Mouse (Mus musculus) urinary bladder, postnatal 10 days (tissue): Measurements from ENCODE around the gene Pts.

ENCODE experiments used
- DNase-seq: peaks from one replicate; pipeline ENCODE4 v3.0.0; 2022; ENCODE audit warnings: low spot score

The Pts gene

DNA sequence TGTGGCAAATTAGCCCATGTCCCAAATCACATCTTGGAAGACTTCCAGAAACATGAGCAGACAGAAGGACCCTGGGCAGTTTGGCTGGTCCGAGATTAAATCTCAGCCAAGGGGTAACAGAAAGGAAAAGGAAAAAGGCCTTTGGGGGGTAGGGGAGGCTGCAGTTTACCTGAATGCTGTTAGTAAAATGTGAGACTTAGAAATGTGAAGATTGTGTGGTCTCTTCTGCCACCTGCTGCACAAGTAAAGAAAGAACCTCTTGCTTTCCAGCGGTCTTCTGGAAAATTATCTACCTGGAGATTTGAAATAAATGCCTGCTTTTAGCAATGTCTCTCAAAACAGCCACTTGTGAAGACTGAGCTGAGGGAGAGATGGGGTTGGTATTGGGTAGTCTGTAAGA is 2.4 kb upstream of the Pts start:
- DNase-seq: no peak

DNA sequence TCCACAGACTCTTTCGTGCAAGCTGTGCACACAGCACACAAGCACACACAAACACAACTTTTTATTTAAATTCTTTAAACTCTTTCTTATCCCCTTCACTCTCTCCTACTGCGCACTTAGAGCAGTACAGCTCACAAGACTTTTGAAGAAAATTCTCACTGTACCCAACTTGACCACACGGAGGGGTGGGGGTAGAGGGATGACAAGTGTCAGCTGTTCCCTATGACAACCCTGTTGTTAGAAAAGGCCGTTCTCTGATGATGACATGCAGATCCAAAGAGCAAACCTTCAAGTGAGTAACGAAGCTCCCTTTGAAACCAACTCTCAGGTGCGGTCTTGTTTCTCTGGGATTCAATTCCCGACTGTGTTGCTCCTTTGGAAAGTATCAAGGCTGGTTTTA is 664 bp downstream of the Pts start:
- no peak for DNase-seq

DNA sequence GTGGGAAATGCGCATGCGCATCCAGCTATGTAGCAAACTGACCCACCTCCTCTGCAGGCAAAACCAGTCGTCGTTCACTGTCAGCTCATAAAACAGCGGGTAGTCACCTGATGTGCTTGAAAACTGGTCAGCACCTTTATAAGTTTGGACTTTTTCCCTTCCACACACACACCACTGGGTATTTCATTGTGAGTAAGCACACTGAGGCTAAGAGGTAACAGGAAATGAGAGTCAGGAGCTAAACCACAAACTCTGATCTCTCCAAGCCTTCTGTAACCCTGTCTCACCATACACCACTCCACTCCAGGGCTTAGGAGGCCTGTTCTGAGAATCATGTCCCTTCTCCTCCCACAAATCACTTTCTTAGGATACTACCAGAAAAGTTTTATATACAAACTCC is 2.9 kb downstream of the Pts start:
- DNase-seq: no peak

DNA sequence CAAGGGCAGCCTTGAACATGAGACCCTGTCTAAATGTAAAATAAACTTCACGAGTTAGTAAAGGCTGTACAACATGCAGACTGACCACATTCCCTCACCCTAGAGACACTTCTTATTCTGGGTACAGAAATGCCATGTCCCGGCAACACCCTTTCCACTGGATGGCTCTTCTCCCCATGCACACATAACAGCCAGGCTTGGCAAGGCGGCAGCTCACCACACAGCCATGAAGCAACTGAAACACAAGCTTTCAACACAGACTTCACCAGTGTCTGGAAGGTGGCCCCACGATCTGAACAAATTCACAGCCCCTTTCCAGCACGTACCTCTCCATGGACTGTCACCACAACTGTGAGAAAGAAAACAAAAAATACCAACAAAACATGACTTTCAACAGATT is 3.6 kb downstream of the Pts start:
- DNase-seq: no peak

DNA sequence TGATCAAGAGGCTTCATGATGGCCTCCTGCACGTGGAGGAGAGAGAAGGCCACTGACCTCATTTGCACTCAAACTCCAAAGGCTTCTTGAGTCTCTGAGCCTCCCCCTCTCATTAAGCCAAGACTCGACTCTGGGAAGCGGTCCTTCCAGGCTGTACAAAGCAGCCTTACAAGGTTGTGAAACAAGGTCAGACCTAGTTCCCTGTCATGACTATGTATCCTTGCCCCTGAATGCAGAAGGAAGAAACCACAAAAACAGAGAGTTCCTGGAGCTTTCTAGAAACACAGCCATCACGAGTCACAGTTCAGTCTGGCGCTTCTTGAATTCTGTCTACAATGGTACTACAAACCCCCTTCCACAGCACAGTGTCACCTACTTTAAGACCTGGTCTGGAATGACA is 6.0 kb downstream of the Pts start:
- no peak for DNase-seq

DNA sequence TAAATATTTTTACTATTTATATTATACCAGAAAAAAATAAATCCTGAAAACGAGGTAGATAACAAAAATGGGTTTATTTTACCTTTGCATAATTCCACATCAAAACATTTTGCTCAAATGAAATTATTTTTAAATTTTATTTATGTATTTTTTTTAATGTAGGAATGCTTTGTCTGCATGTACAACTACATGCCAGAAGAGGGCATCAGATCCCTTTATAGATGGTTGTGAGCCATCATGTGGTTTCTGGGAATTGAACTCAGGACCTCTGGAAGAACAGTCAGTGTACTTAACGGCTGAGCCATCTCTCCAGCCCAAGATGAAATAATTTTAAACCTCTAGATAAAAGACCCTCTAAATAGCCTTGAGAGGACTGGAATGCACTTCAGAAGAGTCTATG is 7.0 kb downstream of the Pts start:
- no peak for DNase-seq

DNA sequence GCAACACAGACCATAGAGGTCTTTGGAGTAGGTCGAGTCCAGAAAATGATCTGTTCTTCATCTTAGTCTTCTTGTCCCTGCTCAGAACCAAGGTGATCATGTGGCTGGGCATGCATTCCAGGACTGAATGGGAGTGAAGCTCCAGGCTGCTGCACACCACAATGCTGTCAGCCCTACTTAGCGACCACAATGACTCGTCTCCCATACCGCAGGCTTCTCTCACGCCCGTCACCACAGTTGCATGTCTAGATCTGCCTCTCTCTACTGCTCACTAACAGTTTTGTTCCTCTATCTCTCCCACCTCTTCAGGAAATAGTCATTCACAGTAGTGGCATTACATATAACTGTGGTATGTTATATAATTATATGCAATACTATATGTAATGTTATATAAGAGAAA is 7.8 kb downstream of the Pts start:
- DNase-seq: no peak

DNA sequence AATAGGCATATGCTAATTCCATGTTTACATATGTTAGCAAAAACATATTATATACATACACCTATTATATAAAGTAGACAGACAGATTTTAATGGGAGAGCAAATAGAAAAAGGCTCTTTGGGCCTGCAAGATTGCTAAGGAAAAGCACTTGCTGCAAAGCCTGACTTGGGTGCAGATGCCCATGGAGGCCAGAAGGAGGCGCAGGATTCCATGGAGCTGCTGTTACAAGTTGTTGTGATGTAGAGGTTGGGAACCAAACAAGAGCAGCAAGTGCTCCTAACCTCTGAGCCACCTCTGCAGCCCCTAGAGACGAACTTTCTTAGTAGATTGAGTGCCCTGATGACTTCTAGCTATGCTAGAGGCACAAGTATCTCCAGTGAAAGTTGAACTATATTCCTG is 9.7 kb downstream of the Pts start:
- DNase-seq: no peak

DNA sequence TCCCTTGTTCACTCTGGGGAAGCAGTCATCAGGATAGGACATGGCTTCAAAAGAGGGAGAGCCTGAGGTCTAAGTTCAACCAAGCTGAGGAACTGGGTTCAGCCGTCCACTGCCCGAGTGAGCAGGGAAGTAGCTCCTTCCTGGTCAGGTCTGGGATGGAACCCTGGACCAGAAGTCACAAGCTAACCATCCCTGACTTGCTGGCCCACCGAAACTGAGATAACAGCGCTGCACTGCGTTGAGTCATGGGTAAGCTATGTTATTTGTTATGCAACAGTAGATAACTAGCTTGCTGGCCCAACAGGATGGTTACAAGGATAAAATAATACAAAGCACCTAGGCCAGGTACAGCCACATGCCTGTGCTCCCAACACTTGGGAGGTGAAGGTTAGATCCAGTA is 13.1 kb downstream of the Pts start:
- no peak for DNase-seq

DNA sequence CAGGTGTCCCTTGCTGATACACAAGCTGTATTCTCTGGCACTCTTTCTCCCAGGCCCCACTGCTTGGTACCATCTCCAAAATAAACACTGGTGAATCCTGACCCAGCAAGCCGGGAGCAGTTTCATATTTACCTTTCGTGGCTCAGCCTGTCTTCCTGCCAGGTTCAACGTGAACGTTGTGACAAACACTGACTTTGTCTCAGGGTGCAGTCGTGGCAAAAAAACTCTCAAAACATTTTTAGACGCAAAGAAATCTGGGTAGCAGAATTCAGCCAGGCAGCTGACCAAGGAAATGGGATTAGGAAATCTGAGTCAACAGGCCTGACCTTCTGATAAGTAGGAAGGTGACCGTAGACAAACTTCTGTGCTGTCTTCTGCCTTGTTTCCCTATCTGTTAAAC is 21.0 kb downstream of the Pts start:
- no peak for DNase-seq

DNA sequence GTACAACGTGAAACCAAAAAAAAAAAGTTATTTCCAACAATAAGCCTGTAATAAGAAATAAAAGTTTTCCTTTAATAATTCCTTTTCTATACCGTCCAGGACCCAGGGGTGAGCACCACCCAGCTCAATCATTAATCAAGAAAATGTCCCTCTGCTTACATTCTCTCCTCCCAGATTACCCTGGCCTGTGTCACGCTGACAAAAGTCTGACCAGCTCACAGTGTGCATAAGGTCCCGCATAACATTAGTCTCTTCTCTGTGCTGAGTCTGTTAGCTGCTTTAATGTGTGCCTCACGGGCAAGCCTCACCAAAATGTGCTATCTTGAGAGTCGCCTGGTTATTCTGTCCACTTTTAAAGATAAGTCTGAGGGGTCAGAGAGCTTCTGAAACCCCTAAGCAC is 23.1 kb downstream of the Pts start:
- DNase-seq: no peak

DNA sequence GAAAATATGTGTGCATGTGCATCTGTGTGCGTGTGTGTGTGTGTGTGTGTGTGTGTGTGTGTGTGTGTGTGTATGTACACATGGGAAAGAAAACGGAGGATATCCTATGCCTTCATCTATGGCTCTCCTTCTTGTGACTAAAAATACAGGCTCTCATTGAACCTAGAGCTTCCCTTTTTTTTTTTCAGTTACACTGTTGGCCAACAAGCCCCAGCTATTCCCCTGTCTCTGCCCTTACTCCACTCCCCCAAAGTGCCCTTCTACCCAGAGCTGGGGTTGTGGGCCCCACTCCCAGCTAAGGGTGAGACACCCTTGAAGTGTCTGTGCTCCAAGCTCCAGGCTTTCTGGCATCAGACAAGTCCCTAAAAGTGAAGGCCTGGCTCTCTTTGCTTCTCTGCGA is 25.6 kb downstream of the Pts start:
- DNase-seq: no peak

DNA sequence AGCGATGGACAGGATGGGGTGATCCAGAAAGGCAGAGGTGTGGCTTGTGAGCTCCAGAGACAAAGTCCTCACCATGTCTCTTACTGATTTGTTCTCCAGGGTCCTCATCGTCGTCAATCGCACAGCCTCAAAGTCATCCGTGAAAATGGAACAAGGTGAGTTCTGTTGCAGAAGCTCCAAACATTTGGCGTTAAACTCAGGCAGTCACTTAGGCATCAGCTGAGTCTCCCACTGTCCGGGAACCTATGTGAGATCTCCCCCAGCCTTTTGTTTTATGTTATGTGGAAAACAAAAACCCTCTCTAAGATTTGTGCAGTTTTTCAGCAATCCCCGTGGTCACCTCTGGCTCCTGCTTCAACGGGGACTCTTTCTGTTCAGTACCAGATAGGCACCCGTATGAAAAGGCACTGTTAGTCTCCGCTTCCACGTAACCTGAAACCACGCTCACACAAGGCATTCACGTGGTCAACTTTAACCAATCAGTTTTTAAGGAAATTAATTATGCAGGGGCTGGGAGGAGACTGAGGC is 27.5 kb downstream of the Pts start:
- DNase-seq: no peak

DNA sequence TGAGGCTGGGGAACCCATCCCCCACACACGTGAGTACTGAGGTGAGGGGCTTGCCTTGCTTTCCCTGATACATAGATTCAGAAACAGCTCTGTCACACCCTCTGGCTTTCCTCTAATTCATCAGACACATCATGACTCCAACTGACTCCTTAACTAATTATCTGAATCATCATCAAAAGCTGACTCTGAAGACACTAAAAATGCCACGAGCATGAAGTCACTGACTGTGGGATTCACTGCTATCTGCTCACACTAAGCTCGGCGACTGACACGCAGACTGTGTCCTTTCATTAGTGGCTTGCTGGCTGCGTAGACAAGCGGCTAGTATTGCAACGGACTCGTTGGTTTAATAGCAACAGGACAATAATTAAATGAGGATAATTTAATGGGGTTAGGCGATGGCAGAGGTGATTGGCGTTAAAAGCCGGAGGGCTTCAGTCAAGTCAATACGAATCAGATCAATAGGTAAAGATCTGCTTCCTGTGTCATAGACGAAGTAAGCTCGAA is 28.0 kb downstream of the Pts start:
- no peak for DNase-seq

DNA sequence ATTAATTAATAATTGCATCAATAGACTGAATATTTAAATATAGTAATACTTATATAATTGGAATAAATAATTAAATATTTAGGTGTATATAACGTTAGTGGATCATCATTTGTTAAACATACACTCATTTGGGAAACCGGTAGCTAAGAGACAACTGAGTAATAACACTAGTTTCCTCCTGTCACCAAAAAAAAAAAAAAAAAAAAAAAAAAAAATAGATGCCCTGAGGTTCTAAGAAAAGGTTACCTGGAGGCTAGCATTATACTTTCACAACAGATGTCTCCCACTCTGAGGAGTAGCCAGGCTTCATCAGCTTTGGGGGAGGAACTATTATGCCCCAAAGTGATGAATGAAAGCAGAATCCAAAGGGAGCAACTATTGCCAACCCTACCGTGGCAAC is 28.7 kb downstream of the Pts start:
- no peak for DNase-seq

DNA sequence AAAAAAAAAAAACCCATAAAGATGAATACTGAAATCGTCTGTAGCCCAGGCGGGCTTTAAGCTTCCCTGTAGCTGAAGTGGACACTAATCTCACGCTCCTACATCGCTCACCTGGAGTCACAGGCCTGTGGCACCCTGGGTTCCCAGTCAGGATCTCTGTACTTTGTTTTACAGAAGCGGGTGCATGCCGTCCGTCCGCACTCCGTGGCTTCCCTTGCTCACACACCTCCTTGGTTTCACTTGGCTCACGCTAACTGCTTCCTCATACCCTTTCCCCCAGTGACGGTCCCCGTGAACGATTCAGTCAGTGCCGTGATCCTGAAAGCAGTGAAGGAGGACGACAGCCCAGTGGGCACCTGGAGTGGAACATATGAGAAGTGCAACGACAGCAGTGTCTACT is 29.7 kb downstream of the Pts start:
- no peak for DNase-seq

DNA sequence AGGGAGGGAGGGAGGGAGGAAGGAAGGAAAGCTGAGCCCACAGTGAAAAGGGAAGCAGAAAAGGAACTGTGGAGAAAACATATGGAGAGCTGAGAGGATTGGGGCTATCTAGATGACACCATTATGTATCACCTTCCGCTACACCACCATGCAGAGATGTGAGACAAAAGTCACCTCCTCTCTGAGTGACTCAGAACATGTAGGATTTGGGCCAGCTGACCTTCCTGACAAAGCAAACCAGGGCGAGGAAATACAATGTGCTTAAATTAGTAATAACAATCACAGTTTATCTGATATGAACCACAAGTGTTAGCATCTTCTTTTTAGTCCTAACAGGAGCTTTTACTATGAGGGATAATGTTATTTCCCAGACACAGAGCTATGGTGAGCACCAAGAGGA is 31.0 kb downstream of the Pts start:
- DNase-seq: no peak

DNA sequence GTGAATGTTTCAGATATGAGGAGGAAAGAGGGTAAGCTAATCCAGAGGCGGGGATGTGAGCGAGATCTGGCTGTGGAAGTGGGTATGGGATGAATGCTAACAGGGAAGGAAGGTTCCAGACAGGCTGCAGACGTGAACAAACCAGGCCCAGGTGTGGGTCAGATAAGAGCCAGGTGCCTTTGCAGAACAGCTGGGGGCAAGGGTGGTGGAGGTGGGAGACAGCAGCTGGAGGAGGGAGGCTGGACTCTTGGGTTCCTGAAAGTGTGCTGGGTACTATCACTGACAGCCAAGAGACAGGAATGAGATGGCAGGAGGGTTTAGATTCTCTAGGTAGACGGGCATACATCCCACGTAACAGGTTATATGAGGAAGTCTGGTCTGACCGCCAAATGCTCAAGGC is 31.4 kb downstream of the Pts start:
- no peak for DNase-seq

DNA sequence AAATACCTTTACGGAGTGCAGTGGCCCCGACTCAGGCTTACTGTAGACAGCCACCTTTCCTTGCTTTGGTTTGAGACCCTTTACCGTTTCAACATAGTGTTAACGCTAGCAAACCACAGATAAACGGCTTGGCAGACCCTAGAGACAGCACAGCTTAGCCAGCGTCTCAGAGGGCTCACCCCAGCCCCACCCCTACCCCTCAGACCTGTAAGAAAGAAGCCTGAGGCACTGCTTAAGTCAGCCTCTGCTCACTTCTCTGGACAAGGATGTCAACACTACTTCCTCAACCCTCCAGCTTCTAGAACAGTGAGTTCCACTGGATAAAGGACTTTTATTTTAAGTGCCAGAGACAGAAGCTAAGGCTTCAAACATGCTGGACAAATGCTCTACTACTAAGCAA is 32.0 kb downstream of the Pts start:
- no peak for DNase-seq

DNA sequence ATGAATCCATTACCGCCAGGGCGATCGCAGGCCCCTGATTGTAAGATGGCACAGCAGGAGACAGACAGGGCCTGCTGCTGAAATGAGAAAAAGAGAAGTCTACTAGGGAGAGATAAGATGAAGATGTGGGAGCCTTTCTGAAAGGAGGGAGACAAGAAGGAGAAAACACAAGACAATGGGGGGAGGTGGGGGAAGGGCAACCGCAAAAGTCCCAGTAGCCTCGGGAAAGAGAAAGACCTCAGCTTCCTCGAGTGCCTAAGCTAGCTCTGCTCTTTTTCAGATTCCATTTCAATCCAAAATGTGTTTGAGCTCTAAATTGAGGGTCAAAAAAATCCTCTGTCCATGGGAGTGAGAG is 32.4 kb downstream of the Pts start:
- DNase-seq: no peak

DNA sequence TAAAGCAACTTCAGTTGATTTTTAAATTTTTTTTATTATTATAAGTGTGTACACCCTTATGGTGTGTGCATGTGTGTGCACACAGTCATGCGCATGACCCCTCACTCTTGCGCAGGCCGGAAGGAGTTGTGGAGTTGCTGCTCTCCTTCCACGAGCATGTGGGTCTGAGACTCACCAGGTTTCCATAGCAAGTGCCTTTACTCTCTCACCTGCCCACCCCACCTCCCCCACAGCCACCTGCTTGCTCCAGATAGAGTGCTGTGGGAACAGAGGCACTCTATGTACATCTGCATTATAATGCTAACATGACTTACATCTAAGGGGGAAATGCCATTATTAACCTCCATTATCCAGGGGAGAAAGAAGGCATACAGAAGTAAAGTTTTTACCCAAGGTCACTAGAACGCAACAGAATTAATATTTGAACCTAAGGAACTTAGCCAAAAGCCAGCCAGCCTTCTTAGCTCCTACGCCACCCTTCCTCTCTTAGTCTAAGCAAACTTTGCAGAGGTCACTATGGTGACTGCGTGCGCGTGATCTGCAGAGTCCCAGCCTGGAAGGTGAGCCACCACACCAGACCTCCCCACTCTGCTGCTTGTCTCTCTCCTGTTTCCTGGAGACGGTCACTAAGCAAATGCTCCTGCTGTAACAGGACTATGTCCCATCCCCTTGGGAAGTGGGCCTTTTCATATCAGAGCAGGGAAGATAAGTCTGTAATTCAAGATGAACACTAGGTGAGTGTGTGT is 32.9 kb downstream of the Pts start:
- DNase-seq: no peak

DNA sequence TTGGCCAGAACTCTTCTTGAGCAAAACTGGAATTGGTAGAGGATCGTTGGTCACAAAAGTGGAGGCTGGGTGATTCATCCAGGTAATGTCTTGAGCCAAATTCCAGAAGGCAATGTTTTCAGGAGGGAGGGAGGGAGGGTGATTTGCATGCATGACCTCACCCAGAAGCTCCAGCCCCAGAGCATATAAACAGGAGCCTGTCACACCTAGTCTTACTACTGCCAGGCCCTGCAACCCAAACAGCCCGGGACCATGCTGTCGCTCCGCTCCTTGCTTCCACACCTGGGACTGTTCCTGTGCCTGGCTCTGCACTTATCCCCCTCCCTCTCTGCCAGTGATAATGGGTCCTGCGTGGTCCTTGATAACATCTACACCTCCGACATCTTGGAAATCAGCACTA is 34.2 kb downstream of the Pts start, which contains the start of gene Plet1:
Plet1 (plus strand) TSS at position 215 of the 400 bp plus-strand sequence.
- no peak for DNase-seq

DNA sequence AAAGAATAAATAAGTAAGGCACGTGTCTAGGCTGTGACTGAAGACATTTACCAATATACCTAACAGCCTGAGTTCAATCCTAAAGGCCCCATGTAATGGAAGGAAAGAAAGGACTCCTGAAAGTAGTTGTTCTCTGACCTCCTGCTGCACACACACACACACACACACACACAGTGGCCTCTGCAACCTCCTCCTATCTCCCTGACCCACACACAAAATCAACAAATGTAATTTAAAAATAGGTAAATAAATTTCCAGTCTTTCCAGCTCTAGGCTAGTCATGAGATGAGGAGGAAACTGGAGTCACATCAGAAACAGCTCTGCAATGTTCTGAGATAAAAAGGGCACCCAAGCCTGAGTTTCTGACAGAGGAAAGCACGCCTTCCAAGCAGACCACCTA is 34.7 kb downstream of the Pts start:
- DNase-seq: no peak

DNA sequence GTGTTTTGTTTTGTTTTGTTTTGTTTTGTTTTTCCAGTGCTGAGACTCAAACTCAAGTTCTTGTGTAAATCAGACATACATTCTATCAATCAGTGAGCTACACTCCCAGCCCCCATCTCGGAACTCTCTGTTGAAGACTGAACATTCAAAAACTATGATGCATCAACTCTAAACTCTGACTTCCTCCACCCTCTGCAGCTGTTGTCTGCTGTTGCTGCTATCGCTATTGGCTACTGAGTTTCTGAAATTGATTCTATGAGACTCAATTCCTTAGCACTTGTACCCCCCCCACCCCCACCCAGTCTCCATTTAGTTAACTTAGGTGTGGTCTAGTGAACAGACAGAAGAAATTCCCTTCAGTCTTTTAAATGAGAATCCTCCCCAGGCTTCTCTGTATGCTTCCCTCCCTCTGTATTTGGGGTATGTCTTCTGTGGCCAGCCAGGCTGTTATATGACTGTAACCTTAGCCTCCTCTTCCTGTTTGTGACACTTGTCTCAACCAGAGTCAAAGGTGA is 36.9 kb downstream of the Pts start:
- no peak for DNase-seq
